Mouse (Mus musculus): ENCODE measurements around the gene Kctd14. TPM values are rescaled to one million over a fixed set of nuclear protein-coding genes. Genes with fewer than 3 reads are reported as not detected.
A peak's percentile ranks its signal among the peaks of the same experiment; 100 is the strongest.

Kctd14 gene
- total RNA-seq, 2 experiments from 2014 or later = 3.5 to 3.6 TPM

- DNase-seq (ENCODE audit: low spot score in 2 of 2) = no peak
Observed at GRCm38 (mm10) chr7:97434517-97434916, 16.6 kb upstream of the Kctd14 start.

GRCm38 (mm10) chr7:97438986-97439385 lies 12.1 kb upstream of the Kctd14 start:
- no peak for DNase-seq (ENCODE audit: low spot score in 2 of 2)

DNA sequence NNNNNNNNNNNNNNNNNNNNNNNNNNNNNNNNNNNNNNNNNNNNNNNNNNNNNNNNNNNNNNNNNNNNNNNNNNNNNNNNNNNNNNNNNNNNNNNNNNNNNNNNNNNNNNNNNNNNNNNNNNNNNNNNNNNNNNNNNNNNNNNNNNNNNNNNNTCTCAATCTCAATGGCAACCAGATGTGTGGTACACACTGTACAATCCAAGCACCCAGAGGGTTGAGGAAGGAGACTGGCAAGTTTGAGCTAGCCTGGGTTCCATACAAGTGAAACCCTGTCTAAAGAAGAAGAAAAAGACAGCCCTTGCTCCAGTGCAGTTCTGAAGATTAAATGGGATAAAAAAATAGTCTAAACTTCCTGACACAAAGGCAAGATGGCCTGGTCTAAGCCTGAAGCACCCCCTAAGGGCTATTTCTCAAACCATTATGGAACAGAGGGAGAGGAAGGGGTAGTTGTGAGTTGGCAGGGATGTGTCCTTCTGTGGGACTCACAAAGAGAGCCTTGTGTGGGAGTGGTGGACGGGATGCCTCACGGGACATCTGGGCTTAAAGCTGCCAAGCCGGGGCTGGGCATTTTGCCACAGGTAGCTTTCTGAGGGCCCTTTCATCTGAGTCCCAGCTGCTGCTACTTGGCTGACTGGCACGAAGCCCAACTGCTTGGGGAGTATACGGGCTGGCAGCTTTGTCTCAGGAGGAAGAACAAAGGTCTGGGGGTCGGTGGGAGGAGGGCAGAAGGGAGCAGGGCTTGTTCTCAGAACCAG lies 4.8 kb upstream of the Kctd14 start:
- peak; percentile 85 to 90 for DNase-seq (ENCODE audit: low spot score in 2 of 2)

- DNase-seq (ENCODE audit: low spot score in 2 of 2) = peak in 1 of 2 experiments; percentile 5
Observed at GRCm38 (mm10) chr7:97447050-97447531, 4.0 kb upstream of the Kctd14 start.

- no peak for DNase-seq (ENCODE audit: low spot score in 2 of 2)
Observed at GRCm38 (mm10) chr7:97452196-97452595, 1.1 kb downstream of the Kctd14 start.

DNA sequence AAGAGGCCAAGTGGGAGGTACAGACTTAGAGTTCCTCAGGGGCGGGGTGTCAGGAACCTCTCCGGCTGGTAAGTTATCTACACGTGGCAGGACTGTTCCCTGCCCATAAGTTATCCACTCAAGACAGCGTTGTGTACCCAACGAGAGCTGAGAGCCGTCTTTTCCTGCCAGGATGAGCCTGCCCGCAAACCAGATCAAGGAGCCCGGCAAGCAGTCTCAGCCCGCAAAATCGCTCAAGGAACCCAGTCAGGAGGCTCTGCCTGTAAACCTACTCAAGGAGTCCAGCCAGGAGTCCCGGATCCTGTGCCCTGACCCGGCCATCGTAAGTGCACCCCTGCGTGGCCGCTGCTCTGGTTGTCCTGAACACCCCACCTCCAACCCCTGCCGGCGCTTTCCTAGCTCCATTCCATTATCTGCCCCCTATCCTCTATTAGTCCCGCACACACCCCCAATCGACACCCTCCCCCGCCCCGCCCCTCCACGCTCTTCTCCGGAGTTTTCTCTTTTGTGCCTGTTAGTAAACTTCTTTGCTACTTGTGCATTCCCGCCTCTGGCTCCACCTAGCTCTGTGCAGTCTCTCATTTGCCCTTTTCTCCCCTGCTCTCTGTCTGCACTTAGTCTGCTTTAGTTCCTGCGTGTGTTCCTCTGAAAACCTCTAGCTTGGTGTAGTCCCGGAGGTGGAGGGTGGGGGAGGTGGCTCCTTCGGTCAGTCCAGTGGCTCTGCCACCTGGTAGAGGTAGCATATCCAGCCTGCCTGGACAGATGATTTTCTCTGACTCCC lies 2.2 kb downstream of the Kctd14 start:
- no peak for DNase-seq (ENCODE audit: low spot score in 2 of 2)

- no peak for DNase-seq (ENCODE audit: low spot score in 2 of 2)
Observed at GRCm38 (mm10) chr7:97454795-97455194, 3.7 kb downstream of the Kctd14 start.

- no peak for DNase-seq (ENCODE audit: low spot score in 2 of 2)
Observed at GRCm38 (mm10) chr7:97455577-97455976, 4.5 kb downstream of the Kctd14 start.

DNA sequence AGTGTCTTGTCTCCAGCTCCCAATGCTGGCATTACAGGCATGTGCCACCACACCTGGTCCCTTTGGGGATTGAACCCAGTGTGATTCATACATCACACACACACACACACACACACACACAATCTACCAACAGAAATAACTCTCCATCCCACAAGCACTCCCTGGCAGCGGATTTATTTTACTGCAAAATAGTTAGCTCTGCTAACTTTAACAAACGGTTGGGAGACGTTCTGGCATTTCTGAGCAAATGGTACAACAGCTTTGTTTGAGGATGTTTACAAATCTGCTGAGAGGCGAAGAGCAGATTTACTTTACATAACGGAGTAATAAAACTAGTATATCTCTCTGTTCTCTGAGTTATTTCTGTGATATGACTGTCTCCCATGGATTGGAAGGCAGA lies 21.9 kb downstream of the Kctd14 start:
- no peak for DNase-seq (ENCODE audit: low spot score in 2 of 2)

DNA sequence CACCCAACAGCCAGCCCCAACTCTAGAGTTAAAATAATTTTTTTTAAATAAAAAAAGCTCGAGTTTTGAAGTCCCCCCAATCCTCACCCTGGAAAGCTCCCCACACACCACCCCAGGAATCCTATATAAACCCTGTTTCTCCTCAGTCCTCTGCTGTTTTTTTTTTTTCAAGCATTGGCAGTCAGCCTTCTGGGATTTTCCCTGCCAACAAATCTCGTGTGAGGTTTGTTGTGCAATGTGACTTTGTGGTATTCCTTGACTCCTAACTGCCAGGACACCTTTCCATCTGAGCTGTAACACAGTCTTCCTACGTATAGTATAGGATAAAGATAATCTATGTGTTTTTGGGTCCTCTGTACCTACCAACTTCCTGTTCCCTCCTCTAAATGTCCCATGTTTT lies 28.2 kb downstream of the Kctd14 start:
- DNase-seq (ENCODE audit: low spot score in 2 of 2) = no peak

DNA sequence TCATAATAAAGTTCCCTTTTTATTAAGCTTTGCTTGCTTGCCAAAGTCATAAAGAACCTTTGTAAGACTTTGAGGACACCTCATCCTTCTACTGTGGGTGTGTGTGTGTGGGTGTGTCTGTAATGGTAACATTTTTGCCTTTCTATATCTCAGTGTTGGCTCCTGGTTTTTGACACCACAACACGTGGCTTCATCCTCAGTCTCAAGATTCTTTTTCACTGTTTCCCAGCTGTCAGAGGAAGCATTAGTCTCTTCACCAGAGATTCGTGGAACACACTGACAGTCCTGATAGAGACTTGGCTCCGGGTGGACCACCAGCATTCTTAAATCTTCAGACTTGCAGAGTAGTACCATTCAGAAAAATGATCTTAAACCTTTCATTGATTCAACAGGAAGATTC lies 29.2 kb downstream of the Kctd14 start:
- no peak for DNase-seq (ENCODE audit: low spot score in 2 of 2)

- peak; percentile 94 to 95 for DNase-seq (ENCODE audit: low spot score in 2 of 2)
Observed at GRCm38 (mm10) chr7:97480821-97481339, 29.8 kb downstream of the Kctd14 start, which contains the start of gene Ints4. Gene Ints4 (plus strand): TSS chr7:97480956.

GRCm38 (mm10) chr7:97483378-97483777 lies 32.3 kb downstream of the Kctd14 start:
- DNase-seq (ENCODE audit: low spot score in 2 of 2) = no peak

DNA sequence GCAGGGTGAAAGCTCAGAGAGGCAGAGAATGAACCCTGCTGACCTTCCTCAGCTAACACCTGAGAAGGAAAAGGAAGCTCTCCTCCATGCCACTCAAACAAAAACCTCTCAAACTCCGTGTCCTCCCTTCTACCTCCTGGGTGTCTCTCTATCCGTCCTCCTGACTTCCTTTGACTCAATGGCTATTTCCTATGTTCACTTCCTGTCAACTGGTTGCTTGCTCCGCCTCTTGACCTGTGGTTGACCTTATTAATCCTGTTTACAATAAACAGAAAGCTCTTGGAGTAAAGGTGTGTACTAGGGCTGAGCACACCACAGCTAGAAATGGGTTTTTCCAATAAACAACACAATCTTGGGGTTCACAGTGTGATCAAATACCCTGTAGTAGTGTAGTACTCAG lies 40.0 kb downstream of the Kctd14 start:
- no peak for DNase-seq (ENCODE audit: low spot score in 2 of 2)

DNA sequence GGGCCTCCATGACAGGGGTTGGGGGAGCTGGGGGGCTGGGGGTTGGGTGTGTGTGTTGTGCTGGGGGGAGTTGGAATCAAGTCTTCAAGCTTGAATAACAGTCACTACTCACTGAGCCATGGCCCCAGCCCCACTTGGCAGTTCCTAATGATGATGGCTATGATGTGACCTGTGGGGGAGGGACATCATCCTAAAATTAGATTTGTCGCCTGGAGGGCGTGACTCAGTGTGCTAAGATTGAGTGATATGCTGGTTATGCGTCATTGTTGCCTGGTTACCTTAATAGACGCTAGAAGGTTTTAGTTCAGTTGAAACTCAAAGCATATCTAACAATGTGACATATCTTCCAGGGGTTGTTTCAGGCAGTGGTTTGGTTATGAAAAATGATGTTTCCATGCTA lies 41.3 kb downstream of the Kctd14 start:
- DNase-seq (ENCODE audit: low spot score in 2 of 2) = no peak

GRCm38 (mm10) chr7:97495052-97495451 lies 43.9 kb downstream of the Kctd14 start:
- DNase-seq (ENCODE audit: low spot score in 2 of 2) = no peak

DNA sequence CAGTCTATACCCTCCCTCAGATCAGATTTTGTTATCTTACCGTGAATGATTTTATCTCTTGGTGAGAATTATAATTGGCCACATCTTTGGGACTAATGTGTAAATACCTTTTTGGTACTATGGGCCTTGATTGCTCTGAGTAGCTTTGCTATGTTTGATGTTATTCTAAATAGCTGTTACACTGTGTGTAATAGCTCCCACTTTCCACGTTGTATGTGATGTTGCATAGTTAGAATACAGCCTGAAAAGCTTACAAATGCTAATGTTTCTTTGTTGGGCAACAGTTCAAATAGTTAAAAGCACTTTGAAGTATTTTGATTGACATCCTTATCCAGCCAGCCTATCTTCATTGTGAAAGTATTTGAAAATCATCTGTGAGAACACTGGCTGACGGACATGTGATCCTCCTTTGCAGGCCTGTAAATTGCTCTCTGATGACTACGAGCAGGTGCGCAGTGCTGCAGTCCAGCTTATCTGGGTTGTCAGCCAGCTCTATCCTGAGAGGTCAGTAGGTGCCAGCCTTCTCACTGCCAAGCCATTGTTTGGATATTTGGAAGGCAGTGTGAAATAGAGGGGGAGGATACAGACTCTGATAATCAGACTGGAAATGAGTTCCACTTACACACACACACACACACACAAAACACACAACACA lies 49.6 kb downstream of the Kctd14 start:
- DNase-seq (ENCODE audit: low spot score in 2 of 2) = no peak
